Mouse (Mus musculus) embryonic facial prominence, embryonic 13.5 days (tissue): ENCODE measurements at regions not wholly inside any gene's neighbourhood (a gene's known extent, or its start where the extent isn't known, plus 50 kb on each side); places are given as distances from the start of the nearest gene placed in this dataset.

ENCODE experiments used
- ATAC-seq: fragments of 200-750 bp; cut with Nextera tagmentation; 2 replicates; pipeline ENCODE4 v1.8.0; 2017; ENCODE audit warnings: low read depth; ENCODE audit not compliant: insufficient number of reproducible peaks, insufficient read depth, low FRiP score, low TSS enrichment
- H3K27ac ChIP-seq: fragments of 300-500 bp; sonication (generic); 2 replicates; pipeline ENCODE4 v1.5.1; 2015; ENCODE audit warnings: moderate library complexity, mild to moderate bottlenecking, inconsistent platforms
- H3K27me3 ChIP-seq: fragments of 300-500 bp; sonication (generic); 2 replicates; pipeline ENCODE4 v1.6.1; 2015; ENCODE audit warnings: mild to moderate bottlenecking, inconsistent platforms
- H3K36me3 ChIP-seq: fragments of 300-500 bp; sonication (generic); 2 replicates; pipeline ENCODE4 v1.6.1; 2015; ENCODE audit warnings: mild to moderate bottlenecking, inconsistent platforms
- H3K4me1 ChIP-seq: fragments of 300-500 bp; sonication (generic); 2 replicates; pipeline ENCODE4 v1.6.1; 2015; ENCODE audit warnings: inconsistent platforms
- H3K4me2 ChIP-seq: fragments of 300-500 bp; sonication (generic); 2 replicates; pipeline ENCODE4 v1.6.1; 2015; ENCODE audit warnings: moderate library complexity, mild to moderate bottlenecking, inconsistent platforms
- H3K4me3 ChIP-seq: fragments of 300-500 bp; sonication (generic); 2 replicates; pipeline ENCODE4 v1.5.1; 2015; ENCODE audit warnings: mild to moderate bottlenecking, inconsistent platforms
- H3K9ac ChIP-seq: fragments of 300-500 bp; sonication (generic); 2 replicates; pipeline ENCODE4 v1.6.1; 2015; ENCODE audit warnings: mild to moderate bottlenecking, inconsistent platforms
- H3K9me3 ChIP-seq: fragments of 300-500 bp; sonication (generic); 2 replicates; pipeline ENCODE4 v1.6.1; 2016; ENCODE audit warnings: inconsistent platforms
- WGBS: fragments of 180-500 bp; shearing (Covaris S2); methylation state at CpG from one replicate; pipeline ENCODE4 v1.1.7; 2015; ENCODE audit warnings: mixed read lengths; 5-methylcytosine and 5-hydroxymethylcytosine counted together

- Histone ChIP-seq H3K27me3 (no peaks in the 10 kb centered on the region), H3K9me3 (no peaks in the 10 kb centered on the region), H3K4me2 (no peak overlapping the region), H3K4me1 (peaks cover 3% of the 10 kb centered on the region; the same call in 1 of the 2 replicates), H3K27ac (no peak overlapping the region), H3K4me3 (no peak overlapping the region), H3K9ac (no peak overlapping the region), H3K36me3 (no peaks in the 10 kb centered on the region)
- 82% methylated on average over 9 of the region's 9 CpGs for WGBS
- ATAC-seq: no peak
Measured at GRCm38 (mm10) chr10:93361654-93362195, 50.8 kb upstream of the Elk3 start.

DNA sequence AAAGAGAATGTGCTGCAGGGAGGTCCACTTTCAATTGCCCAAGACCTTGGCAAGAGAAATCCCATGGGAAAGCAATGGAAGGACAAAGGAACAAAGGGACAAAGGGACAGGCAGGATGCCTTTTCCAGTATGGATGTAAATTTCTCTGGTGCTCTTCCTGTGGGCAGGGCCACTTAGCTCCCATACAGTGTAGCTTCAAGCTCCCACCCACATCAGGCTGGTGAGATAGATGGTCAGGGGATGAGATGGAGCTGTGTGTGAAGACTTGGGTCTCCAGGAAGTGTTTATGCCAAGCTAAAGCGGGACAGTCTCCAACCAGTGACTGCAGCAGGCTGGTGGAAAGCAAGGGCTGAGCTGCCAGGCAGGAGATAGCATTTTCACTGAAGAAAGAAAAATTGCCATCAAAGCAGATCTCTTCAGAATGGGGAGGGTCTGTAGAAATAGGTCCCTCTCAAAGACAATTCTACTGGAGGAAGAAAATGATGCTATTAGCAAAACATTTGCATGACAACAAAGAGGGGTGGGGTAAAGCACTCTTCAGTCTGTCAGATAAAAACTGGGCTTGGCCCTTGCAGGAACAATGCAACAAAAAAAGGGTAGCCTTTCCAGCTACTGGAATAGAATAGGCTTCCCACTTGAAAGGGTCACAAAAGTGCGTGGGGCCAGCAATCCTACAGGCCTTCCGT, 53.3 kb upstream of the Elk3 start:
- no peaks in the 10 kb centered on the region for H3K36me3 ChIP-seq
- no peak overlapping the region for H3K9ac ChIP-seq
- 81% methylated on average over 3 of the region's 3 CpGs for WGBS
- no peak overlapping the region for H3K4me2 ChIP-seq
- H3K4me1 ChIP-seq: peaks cover 3% of the 10 kb centered on the region; the same call in 1 of the 2 replicates
- H3K27me3 ChIP-seq: no peaks in the 10 kb centered on the region
- no peak overlapping the region for H3K4me3 ChIP-seq
- H3K27ac ChIP-seq: no peak overlapping the region
- ATAC-seq: no peak
- no peaks in the 10 kb centered on the region for H3K9me3 ChIP-seq

GRCm38 (mm10) chr10:93364881-93365280, 53.9 kb upstream of the Elk3 start:
- no peaks in the 10 kb centered on the region for H3K36me3 ChIP-seq
- no peaks in the 10 kb centered on the region for H3K9me3 ChIP-seq
- WGBS: 73% methylated on average over 7 of the region's 7 CpGs
- no peak overlapping the region for H3K4me2 ChIP-seq
- no peak overlapping the region for H3K9ac ChIP-seq
- no peaks in the 10 kb centered on the region for H3K27me3 ChIP-seq
- no peak overlapping the region for H3K4me3 ChIP-seq
- H3K4me1 ChIP-seq: peaks cover 3% of the 10 kb centered on the region; the same call in 1 of the 2 replicates
- H3K27ac ChIP-seq: no peak overlapping the region
- no peak for ATAC-seq

DNA sequence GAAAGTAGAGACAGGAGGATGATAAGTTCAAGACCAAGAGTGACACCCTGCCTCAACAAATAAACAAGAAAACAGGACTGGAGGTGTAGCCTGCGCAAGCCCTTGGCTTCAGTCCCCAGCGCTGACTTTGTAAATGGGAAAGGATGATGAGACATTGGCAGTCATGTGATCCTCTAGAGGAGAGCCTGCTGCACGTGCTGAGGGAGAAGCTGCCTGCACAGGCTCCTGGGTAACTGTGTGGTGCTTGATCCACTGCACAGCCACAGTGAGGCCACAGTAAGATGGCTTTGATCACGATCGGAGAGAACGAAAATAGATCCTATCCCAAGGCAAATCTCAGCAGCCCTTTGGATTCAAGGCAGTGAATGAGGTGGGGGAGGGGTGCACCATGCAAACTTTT, 54.4 kb upstream of the Elk3 start:
- WGBS: 47% methylated on average over 6 of the region's 6 CpGs
- Histone ChIP-seq H3K4me3 (no peak overlapping the region), H3K9me3 (no peaks in the 10 kb centered on the region), H3K4me1 (peaks cover 3% of the 10 kb centered on the region; the same call in 1 of the 2 replicates), H3K4me2 (no peak overlapping the region), H3K27ac (no peak overlapping the region), H3K27me3 (no peaks in the 10 kb centered on the region), H3K36me3 (no peaks in the 10 kb centered on the region), H3K9ac (no peak overlapping the region)
- ATAC-seq: no peak

DNA sequence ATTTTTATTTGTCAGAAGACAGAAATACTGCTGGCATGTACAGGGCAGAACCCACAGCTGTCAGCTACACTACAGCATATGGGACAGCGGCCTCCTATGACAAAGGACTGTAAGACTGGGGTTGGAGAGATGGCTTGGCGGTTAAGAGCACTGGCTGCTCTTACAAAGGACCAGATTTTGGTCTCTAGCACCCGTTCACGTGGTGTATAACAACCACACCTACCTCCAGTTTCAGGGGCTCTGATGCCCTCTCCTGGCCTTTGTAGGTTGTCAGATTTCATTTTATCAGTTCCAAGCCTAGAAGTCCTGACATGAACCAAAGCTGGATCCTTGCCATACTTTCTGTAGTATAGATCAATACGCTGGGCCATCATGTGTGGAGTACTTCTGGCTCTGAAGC, 54.9 kb upstream of the Elk3 start:
- Histone ChIP-seq H3K27me3 (no peaks in the 10 kb centered on the region), H3K27ac (no peak overlapping the region), H3K4me3 (no peak overlapping the region), H3K4me2 (no peak overlapping the region), H3K36me3 (no peaks in the 10 kb centered on the region), H3K9ac (no peak overlapping the region), H3K4me1 (peaks cover 3% of the 10 kb centered on the region; the same call in 1 of the 2 replicates), H3K9me3 (no peaks in the 10 kb centered on the region)
- ATAC-seq: no peak
- 86% methylated on average over 5 of the region's 5 CpGs for WGBS

DNA sequence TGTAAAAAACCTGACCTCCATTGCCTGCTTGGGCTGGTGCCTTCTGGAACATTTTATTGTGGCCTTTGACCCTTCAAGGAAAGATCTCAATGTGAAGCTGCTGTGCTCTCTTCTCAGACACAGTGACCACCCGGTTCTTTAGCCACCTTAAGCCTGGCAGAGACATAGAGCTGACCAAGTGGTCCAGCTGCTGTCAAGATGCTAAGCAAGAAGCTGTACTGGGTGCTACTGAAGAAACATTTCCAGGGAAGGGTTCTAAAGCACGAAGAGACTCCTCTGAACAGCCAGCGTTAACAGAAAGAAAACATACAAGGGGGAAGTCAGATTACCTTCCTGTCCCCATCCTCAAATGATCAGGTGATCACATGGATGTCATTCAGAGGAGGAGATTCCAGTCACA, 58.8 kb upstream of the Elk3 start:
- Histone ChIP-seq H3K4me2 (no peak overlapping the region), H3K27me3 (no peaks in the 10 kb centered on the region), H3K4me3 (no peak overlapping the region), H3K4me1 (peaks cover 3% of the 10 kb centered on the region; the same call in 1 of the 2 replicates), H3K9ac (no peak overlapping the region), H3K36me3 (no peaks in the 10 kb centered on the region), H3K9me3 (no peaks in the 10 kb centered on the region), H3K27ac (no peak overlapping the region)
- ATAC-seq: no peak
- WGBS: 63% methylated on average over 3 of the region's 3 CpGs

DNA sequence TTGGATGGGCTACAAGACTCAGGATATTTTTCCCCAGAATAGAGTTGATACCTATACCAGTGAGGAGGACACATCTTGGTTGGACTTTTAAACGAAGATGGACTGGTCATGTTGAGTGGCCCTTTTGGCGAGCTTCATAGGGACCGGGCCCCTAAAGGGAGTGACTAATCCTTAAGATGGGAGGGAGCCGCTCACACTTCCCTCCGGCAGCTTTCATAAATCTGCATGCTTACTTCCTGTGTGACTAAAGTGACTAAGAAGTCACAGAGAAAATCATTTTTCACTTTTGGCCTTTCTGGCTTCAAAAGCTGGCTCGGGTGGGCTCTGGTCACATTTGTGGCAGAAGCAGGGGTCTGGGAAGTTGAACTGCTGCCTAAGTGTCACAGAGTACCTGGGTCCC, 59.4 kb upstream of the Elk3 start:
- no peak for ATAC-seq
- Histone ChIP-seq H3K27me3 (no peaks in the 10 kb centered on the region), H3K9me3 (no peaks in the 10 kb centered on the region), H3K4me3 (no peak overlapping the region), H3K27ac (no peak overlapping the region), H3K4me1 (peaks cover 2% of the 10 kb centered on the region; the same call in 1 of the 2 replicates), H3K4me2 (no peak overlapping the region), H3K9ac (no peak overlapping the region), H3K36me3 (no peaks in the 10 kb centered on the region)
- WGBS: 72% methylated on average over 6 of the region's 6 CpGs

DNA sequence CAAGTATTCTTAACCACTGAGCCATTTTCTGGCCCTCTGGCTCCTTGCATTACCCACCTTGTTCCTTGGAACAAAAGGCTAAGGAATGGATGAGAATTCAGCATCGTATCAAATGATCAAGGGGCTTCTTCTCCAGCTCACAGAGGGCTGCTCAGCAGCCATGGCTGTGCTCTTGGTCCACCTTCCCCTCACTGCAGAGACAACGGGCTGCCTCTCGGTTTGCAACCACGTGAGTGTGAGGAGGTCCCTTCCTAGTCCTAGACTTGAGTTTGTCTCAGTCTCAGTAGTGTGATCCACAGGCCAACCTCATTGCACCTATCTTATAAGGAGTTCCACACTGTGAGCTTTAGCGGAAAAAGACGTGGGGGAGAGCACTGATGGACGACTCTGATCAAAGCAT, 61.3 kb upstream of the Elk3 start:
- ATAC-seq: no peak
- H3K4me1 ChIP-seq: no peaks in the 10 kb centered on the region
- H3K36me3 ChIP-seq: no peaks in the 10 kb centered on the region
- H3K9me3 ChIP-seq: no peaks in the 10 kb centered on the region
- no peak overlapping the region for H3K4me3 ChIP-seq
- no peak overlapping the region for H3K27ac ChIP-seq
- no peaks in the 10 kb centered on the region for H3K27me3 ChIP-seq
- WGBS: 89% methylated on average over 7 of the region's 7 CpGs
- H3K4me2 ChIP-seq: no peak overlapping the region
- H3K9ac ChIP-seq: no peak overlapping the region

DNA sequence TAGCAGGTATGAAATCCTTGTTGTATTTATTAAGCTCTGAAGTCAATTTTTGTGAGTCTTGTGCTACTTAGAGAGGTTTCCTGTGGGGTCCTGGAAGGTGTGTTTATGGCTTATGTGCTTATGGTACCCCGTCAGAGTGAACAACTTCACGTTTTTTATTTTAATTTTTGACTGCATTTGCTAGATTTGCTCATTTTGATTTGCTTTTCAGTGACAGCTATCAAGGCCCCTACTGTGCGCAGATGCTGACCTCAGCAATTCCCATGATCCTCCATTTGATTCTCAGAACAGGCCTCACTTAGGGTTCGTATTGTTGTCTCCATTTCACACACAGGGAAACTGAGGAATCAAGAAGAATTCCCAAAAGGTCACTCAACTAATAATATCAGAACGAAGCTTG, 62.3 kb upstream of the Elk3 start:
- H3K4me3 ChIP-seq: no peak overlapping the region
- no peak overlapping the region for H3K9ac ChIP-seq
- no peak overlapping the region for H3K4me2 ChIP-seq
- H3K27ac ChIP-seq: no peak overlapping the region
- H3K27me3 ChIP-seq: no peaks in the 10 kb centered on the region
- H3K36me3 ChIP-seq: no peaks in the 10 kb centered on the region
- no peaks in the 10 kb centered on the region for H3K9me3 ChIP-seq
- 88% methylated on average over 5 of the region's 5 CpGs for WGBS
- H3K4me1 ChIP-seq: no peaks in the 10 kb centered on the region
- no peak for ATAC-seq

- Histone ChIP-seq H3K4me3 (no peak overlapping the region), H3K4me1 (no peaks in the 10 kb centered on the region), H3K4me2 (no peak overlapping the region), H3K27ac (no peak overlapping the region), H3K27me3 (no peaks in the 10 kb centered on the region), H3K9ac (no peak overlapping the region), H3K9me3 (no peaks in the 10 kb centered on the region), H3K36me3 (no peaks in the 10 kb centered on the region)
- ATAC-seq: no peak; the same call in 1 of the 2 replicates
- WGBS: 81% methylated on average over 6 of the region's 6 CpGs
Measured at GRCm38 (mm10) chr10:93373954-93374689, 63.2 kb upstream of the Elk3 start.

- H3K4me1 ChIP-seq: no peaks in the 10 kb centered on the region
- H3K9me3 ChIP-seq: no peaks in the 10 kb centered on the region
- no peak overlapping the region for H3K27ac ChIP-seq
- H3K4me2 ChIP-seq: no peak overlapping the region
- no peak overlapping the region for H3K9ac ChIP-seq
- H3K36me3 ChIP-seq: no peaks in the 10 kb centered on the region
- 81% methylated on average over 2 of the region's 2 CpGs for WGBS
- H3K4me3 ChIP-seq: no peak overlapping the region
- ATAC-seq: no peak; the same call in 1 of the 2 replicates
- no peaks in the 10 kb centered on the region for H3K27me3 ChIP-seq
Measured at GRCm38 (mm10) chr10:93374690-93374994, 63.7 kb upstream of the Elk3 start.
